Mouse (Mus musculus): ENCODE data around the gene Serpina5. TPM values are rescaled to one million over a fixed set of nuclear protein-coding genes. Genes with fewer than 3 reads are reported as not detected.
"Not testable (repeated sequence)": the region's sequence is repeated elsewhere in the genome, so short reads cannot be mapped to it uniquely, and the experiment has no call there.

Gene Serpina5
- polyA plus RNA-seq, 1 experiment from 2014 or later, result not detected

DNA sequence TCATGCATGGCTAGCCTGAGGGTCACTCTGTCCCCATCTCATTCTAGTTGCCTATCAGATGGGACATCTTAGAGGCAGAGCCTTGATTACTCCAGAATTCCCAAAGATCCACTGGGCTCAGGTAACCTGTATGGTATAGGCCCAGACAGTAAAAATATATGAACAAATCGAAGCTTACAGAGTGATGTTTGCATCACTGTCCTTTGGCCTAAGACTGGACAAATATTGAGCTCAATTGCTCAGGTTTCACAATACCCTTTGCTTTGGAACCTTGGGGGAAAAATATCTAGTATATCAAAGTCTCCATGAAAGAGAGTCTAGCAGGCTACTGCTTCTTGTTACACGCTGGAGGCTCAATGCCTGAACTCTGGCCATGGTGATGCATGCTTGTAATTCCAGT, 10.8 kb upstream of the Serpina5 start:
- H3K4me3 ChIP-seq, result no peak overlapping the region
- H3K27ac ChIP-seq, result no peak overlapping the region
- WGBS, result 69% methylated on average over 2 of the region's 2 CpGs
- no peak overlapping the region for H3K4me2 ChIP-seq
- ATAC-seq (replicated peaks), result no peak
- H3K9ac ChIP-seq, result no peak overlapping the region
- H3K27me3 ChIP-seq (replicated peaks), result no peaks in the 10 kb centered on the region
- no peaks in the 10 kb centered on the region for H3K4me1 ChIP-seq
- no peaks in the 10 kb centered on the region for H3K9me3 ChIP-seq
- no peaks in the 10 kb centered on the region for H3K36me3 ChIP-seq (replicated peaks)

DNA sequence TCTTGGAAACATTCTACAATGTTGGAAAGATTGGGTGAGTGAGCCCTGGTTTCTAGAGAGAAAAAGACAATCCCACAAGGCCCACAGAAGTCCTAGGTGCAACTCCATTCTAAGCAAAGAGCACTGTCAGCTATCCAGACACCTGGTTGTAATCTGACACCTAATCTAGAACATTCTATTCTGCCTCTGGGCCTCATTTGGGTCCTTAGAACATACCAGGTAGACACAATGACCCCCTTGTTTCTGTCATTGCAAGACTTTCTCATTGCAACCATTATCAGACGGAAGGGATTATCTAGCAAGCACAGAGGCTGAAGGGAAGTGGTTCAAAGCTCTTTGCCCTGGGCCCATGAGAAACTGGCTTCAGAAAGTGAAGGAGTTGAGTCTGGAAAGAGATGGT, 9.6 kb upstream of the Serpina5 start:
- H3K27ac ChIP-seq, result no peak overlapping the region
- no peaks in the 10 kb centered on the region for H3K4me1 ChIP-seq
- no peaks in the 10 kb centered on the region for H3K27me3 ChIP-seq (replicated peaks)
- ATAC-seq (replicated peaks), result no peak
- H3K4me3 ChIP-seq, result no peak overlapping the region
- no peaks in the 10 kb centered on the region for H3K36me3 ChIP-seq (replicated peaks)
- H3K4me2 ChIP-seq, result no peak overlapping the region
- H3K9me3 ChIP-seq, result no peaks in the 10 kb centered on the region
- WGBS, result 81% methylated on average over 1 of the region's 1 CpGs
- H3K9ac ChIP-seq, result no peak overlapping the region

DNA sequence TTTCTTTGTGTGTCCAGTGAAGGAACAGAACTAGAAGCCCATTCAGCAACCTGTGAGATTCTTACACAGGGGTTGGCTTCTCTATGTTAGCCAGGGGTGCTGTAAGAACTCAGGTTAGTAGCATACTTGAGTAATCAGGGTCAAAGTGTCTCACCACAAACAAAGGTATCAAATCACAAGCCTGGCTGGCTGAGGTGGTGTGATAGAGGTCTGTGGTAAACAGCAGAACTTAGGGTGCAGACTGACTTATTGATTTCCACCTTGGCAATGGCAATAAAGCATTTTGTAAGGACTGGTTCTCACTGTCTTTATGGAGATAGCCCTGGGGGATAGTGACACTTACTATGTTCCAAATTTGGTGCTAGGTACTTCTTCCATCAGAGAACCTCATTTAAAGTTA, 4.9 kb downstream of the Serpina5 start:
- no peak overlapping the region for H3K4me2 ChIP-seq
- H3K27ac ChIP-seq, result no peak overlapping the region
- no peaks in the 10 kb centered on the region for H3K9me3 ChIP-seq
- no peak for ATAC-seq (replicated peaks)
- no peaks in the 10 kb centered on the region for H3K36me3 ChIP-seq (replicated peaks)
- no peak overlapping the region for H3K9ac ChIP-seq
- H3K4me3 ChIP-seq, result no peak overlapping the region
- H3K27me3 ChIP-seq (replicated peaks), result no peaks in the 10 kb centered on the region
- H3K4me1 ChIP-seq, result no peaks in the 10 kb centered on the region

DNA sequence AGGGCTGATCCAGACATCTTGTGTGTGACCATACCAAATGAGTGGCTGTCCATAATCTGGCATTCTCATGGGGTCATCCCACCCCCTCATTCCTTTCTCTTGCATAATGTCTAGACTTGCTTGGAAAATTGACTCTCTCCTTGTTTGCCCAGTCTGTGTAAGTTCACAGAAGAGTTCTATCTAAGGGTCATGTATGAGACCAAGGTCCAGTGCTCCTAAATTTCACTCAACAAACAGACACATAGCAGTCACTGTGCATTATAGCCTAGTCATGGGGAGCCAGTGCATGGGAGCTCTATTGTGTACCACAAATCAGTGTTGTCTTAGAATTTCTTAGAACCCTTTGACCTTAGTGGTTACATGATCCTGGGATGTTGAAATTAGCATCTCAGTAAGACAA, 6.0 kb downstream of the Serpina5 start:
- Histone ChIP-seq H3K27me3 (replicated peaks) (no peaks in the 10 kb centered on the region), H3K9me3 (no peaks in the 10 kb centered on the region), H3K27ac (no peak overlapping the region), H3K4me1 (no peaks in the 10 kb centered on the region), H3K4me3 (no peak overlapping the region), H3K36me3 (replicated peaks) (no peaks in the 10 kb centered on the region), H3K4me2 (no peak overlapping the region), H3K9ac (no peak overlapping the region)
- no peak for ATAC-seq (replicated peaks)

DNA sequence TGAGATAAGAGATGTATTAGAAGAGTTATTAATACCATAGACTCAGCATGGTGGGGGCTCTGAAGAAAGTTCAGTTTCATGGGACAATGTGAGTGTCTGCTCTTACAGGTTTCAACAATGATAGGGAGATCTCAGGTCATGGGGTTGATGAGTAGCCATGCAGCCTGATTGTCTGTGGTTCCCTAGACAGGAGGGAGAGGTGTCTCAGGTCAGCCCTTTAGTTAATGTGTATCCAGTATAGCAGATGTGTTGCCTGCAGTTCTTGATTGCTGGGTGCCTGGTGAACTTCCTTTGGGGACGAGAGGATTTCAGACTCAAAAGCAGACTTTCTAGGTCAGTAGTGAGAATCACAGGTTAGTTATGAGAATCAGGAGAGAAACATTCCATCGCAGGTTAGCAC, 7.6 kb downstream of the Serpina5 start:
- H3K4me3 ChIP-seq, result no peak overlapping the region
- no peak overlapping the region for H3K27ac ChIP-seq
- no peaks in the 10 kb centered on the region for H3K36me3 ChIP-seq (replicated peaks)
- no peaks in the 10 kb centered on the region for H3K4me1 ChIP-seq
- WGBS, result 92% methylated on average over 2 of the region's 2 CpGs
- H3K9ac ChIP-seq, result no peak overlapping the region
- H3K27me3 ChIP-seq (replicated peaks), result no peaks in the 10 kb centered on the region
- no peaks in the 10 kb centered on the region for H3K9me3 ChIP-seq
- H3K4me2 ChIP-seq, result no peak overlapping the region
- no peak for ATAC-seq (replicated peaks)

DNA sequence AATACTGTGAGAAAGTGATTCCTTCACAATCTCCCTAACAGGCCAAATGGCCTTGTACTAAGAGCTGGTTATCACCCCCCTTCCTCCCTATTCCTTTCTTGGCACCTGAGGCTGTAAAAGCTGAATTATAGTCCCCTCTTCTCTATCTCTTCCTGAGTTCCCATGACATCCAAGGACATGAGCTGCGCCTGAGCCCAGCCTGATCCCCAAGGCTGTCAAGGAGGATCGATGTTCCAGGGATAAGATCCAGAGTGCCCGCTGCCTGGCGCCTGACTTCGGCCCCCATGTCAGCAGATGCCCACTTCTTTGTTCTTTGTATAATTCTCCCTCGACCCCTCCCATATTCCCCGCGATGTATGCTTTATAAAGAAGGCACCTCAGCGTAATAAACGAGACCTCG, 11.4 kb downstream of the Serpina5 start, which contains the start of gene Serpina3a:
Gene Serpina3a, plus strand, starts transcription at position 392 of the 400 bp plus-strand sequence.
- H3K27me3 ChIP-seq (replicated peaks); H3K9me3 ChIP-seq; H3K36me3 ChIP-seq (replicated peaks); H3K4me3 ChIP-seq; ATAC-seq (replicated peaks); H3K9ac ChIP-seq; H3K4me1 ChIP-seq; H3K27ac ChIP-seq; H3K4me2 ChIP-seq: not testable (repeated sequence)
- 91% methylated on average over 11 of the region's 11 CpGs for WGBS

DNA sequence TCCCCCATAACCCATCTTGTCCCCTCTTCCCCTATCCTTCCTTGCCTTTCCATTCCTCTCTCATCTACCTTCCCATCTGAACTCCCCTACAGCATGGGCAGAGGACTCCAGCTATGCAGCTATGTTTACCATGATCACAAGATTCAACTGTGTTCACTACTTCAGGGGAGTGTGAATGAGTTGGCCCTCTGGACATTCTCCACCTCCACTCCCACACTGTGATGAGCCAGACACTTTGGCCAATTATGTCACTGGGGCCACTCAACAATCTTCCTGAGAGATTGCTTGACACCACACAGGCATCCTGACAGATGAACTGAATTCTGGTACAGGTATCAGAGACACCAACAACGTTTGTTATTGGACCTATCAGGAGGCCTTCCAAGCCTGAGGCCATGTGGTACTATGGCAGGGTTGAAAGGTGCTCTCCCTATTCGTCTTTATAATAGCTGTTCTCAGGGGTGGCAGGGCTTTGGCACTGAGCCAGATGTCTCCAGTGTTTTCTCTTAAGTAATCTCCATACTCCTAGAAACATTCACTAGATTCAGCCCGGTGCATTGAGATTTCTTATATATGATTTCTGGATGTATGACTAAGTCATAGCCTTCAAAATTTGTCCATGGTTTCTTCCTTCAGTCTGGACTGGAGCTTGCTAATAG, 14.1 kb downstream of the Serpina5 start:
- H3K27ac ChIP-seq, result no peak overlapping the region
- H3K9ac ChIP-seq, result no peak overlapping the region
- no peaks in the 10 kb centered on the region for H3K36me3 ChIP-seq (replicated peaks)
- WGBS, result 54% methylated on average over 3 of the region's 3 CpGs
- H3K4me3 ChIP-seq, result no peak overlapping the region
- no peaks in the 10 kb centered on the region for H3K27me3 ChIP-seq (replicated peaks)
- H3K9me3 ChIP-seq, result no peaks in the 10 kb centered on the region
- no peak for ATAC-seq (replicated peaks)
- H3K4me1 ChIP-seq, result no peaks in the 10 kb centered on the region
- no peak overlapping the region for H3K4me2 ChIP-seq

DNA sequence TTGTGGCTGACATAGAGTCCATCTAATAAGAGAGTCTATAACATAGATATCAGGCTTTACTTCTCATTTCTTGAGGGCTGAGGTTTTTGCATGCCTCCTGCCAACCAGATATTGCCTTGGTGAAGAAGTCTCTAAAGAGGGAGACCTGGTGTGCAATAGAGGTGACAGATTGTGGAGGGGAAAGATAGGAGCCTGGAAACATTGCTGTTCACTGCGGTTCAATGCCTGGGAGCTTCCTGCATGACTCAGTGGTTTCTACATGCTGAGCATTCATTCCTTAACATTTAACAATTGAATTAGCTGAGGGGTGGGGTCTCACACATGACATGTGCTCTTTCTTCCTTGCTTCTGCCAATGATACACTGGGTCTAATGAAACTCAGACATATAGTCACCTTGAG, 22.2 kb downstream of the Serpina5 start:
- no peak overlapping the region for H3K9ac ChIP-seq
- ATAC-seq (replicated peaks), result no peak
- H3K4me3 ChIP-seq, result no peak overlapping the region
- no peaks in the 10 kb centered on the region for H3K27me3 ChIP-seq (replicated peaks)
- no peaks in the 10 kb centered on the region for H3K9me3 ChIP-seq
- H3K4me2 ChIP-seq, result no peak overlapping the region
- no peaks in the 10 kb centered on the region for H3K36me3 ChIP-seq (replicated peaks)
- H3K27ac ChIP-seq, result no peak overlapping the region
- WGBS, result 91% methylated on average over 1 of the region's 1 CpGs
- no peaks in the 10 kb centered on the region for H3K4me1 ChIP-seq

DNA sequence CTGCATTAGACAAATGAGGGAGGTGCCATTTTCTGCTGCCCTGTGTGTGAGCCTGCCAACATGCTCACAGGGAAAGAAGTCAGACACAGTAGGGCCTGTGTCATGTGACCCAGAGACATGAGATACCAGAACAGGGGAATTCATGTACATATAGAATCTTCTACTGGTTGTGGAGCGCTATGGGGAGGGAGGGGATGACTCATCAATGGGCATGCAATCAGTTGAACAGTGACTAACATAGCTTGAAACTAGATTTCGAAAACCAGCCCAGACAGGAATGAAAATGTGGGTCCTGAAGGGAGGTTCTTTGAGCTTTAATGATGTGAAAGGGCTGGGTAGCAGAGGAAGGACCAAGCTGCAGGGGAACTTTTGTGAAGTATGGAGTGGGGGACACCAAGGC, 23.1 kb downstream of the Serpina5 start:
- Histone ChIP-seq H3K4me3 (no peak overlapping the region), H3K4me1 (no peaks in the 10 kb centered on the region), H3K4me2 (no peak overlapping the region), H3K27me3 (replicated peaks) (no peaks in the 10 kb centered on the region), H3K36me3 (replicated peaks) (no peaks in the 10 kb centered on the region), H3K9me3 (no peaks in the 10 kb centered on the region), H3K27ac (no peak overlapping the region), H3K9ac (no peak overlapping the region)
- ATAC-seq (replicated peaks), result no peak
- 88% methylated on average over 2 of the region's 2 CpGs for WGBS

DNA sequence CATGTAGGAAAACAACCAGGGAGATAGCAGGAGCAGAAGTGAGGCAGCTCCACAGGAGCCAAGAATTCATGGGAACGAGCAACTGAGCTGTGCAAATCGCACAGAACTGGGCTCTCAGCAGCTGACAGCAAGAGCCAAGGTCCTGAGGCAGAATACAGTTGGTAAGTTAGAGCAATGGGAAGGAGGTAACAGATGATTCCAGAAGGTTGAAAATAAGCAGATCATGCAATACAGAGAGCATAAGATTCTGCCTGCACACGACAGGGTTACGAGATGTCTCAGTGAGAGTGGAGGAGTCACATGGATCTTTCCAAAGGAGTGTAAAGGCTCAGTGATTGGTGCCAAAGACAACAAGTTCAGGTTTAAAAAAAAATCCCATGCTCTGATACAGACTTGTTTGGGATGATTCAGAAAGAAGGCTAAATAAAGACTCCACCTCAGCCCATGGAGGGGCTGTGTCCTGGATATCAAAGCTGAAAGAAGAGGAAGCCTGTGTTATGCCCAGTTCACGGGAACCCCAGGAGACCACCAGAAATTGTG, 24.2 kb downstream of the Serpina5 start:
- no peaks in the 10 kb centered on the region for H3K36me3 ChIP-seq (replicated peaks)
- H3K4me1 ChIP-seq, result no peaks in the 10 kb centered on the region
- H3K9me3 ChIP-seq, result no peaks in the 10 kb centered on the region
- H3K4me2 ChIP-seq, result no peak overlapping the region
- H3K27me3 ChIP-seq (replicated peaks), result no peaks in the 10 kb centered on the region
- no peak overlapping the region for H3K4me3 ChIP-seq
- no peak for ATAC-seq (replicated peaks)
- no peak overlapping the region for H3K9ac ChIP-seq
- WGBS, result 83% methylated on average over 5 of the region's 5 CpGs
- H3K27ac ChIP-seq, result no peak overlapping the region

DNA sequence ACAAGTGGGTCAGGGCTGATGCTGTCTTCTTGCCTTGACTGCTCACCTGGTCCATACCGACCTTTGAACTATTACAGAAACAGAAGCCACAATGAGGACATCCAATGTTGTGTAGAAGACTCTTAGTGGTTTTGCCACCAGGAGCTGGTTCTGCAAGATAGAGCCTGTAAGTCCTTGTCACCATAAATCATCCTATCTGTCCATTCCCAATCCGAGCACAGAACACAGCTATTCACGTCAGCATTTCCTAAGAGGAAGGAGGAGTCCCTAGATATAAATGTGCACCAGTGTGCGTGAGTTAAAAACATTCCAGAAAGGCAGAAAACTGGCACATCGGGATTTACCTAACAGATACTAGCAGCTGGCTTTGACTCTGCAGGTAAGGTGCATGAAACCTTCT, 26.8 kb downstream of the Serpina5 start, which contains the start of gene Serpina3b:
Gene Serpina3b, plus strand, starts transcription at position 301 of the 400 bp plus-strand sequence.
- ATAC-seq (replicated peaks), result no peak
- no peak within 1 kb of the TSS for H3K27ac ChIP-seq
- no peak within 1 kb of the TSS for H3K9ac ChIP-seq
- H3K4me2 ChIP-seq, result no peak within 1 kb of the TSS
- H3K27me3 ChIP-seq (replicated peaks), result no peaks in the 10 kb centered on the region
- WGBS, result 86% methylated on average over 5 of the region's 5 CpGs
- no peaks in the 10 kb centered on the region for H3K36me3 ChIP-seq (replicated peaks)
- H3K9me3 ChIP-seq, result no peaks in the 10 kb centered on the region
- H3K4me1 ChIP-seq, result no peaks in the 10 kb centered on the region
- no peak within 1 kb of the TSS for H3K4me3 ChIP-seq

DNA sequence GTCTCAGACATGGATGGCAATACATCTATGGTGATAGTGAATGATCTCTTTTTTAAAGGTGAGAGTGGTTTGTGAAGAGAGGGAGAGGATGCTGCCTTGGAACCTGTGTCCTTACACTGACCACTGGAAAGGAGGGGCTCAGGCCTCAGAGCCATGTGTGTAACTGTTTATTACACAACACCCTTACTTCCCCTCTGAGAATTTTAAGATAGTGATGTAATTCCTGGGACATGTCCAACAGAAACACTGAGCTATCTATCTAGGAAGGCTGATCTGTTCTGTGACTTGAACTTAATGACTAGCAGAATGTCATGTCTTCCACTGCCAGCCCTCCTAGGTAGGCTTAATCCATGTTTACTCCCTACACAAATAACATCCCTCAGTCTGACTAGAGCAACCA, 30.1 kb downstream of the Serpina5 start:
- Histone ChIP-seq H3K4me3 (no peak overlapping the region), H3K9me3 (no peaks in the 10 kb centered on the region), H3K27ac (no peak overlapping the region), H3K9ac (no peak overlapping the region), H3K27me3 (replicated peaks) (no peaks in the 10 kb centered on the region), H3K36me3 (replicated peaks) (no peaks in the 10 kb centered on the region), H3K4me1 (no peaks in the 10 kb centered on the region), H3K4me2 (no peak overlapping the region)
- no peak for ATAC-seq (replicated peaks)

DNA sequence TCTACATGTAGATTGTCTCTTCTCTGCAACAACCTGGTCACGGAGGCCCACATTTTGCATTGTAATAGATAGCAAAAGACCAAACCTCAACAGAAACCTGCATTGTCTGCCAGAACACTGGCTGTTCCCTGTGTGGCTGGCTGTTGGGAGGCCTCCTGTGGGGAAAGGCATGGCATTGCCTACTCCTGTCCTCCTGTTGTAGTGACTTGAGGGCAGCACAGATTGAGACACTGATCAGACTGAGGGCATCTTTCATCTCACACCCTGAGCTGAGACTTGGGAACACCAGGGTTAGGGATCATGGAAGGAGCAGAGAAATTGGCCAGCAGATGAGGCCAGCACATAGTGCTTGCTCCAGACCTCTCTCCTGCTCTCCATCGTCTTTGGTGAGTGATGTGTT, 37.3 kb downstream of the Serpina5 start:
- H3K9ac ChIP-seq, result no peak overlapping the region
- H3K27me3 ChIP-seq (replicated peaks), result no peaks in the 10 kb centered on the region
- H3K27ac ChIP-seq, result no peak overlapping the region
- H3K4me3 ChIP-seq, result no peak overlapping the region
- no peak for ATAC-seq (replicated peaks)
- no peak overlapping the region for H3K4me2 ChIP-seq
- H3K36me3 ChIP-seq (replicated peaks), result no peaks in the 10 kb centered on the region
- no peaks in the 10 kb centered on the region for H3K4me1 ChIP-seq
- no peaks in the 10 kb centered on the region for H3K9me3 ChIP-seq
- WGBS, result 83% methylated on average over 2 of the region's 2 CpGs

Data from midbrain, embryonic 15.5 days (tissue).